Mouse (Mus musculus): ENCODE measurements at regions not wholly inside any gene's neighbourhood (a gene's known extent, or its start where the extent isn't known, plus 50 kb on each side); places are given as distances from the start of the nearest gene placed in this dataset.

DNA sequence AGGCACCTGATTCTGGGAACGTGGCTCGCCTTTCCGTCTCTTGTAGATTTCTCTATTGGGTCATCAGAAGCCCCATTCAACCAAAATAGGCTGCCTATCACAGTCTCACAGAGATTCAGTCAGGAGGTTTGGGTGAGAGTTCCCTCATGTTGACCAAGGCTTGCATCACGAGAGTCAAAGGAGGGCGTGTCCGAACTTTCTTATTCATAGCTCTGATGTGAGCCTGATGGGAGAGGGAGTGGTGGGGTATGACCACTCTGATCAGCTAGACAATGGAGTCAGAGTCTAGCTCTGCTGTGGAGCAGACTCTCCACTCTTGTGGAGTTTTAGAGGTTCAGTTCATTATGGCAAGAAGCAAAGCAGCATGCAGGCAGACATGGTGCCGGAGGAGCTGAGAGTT is 81.1 kb upstream of the Ccdc71l start:
- TF ChIP-seq CTCF (IDR thresholded peaks at IDR 0.05; ENCODE audit: low read depth): no peak
- TF ChIP-seq EP300 (IDR thresholded peaks at IDR 0.05; ENCODE audit: low read depth): no peak
